Mouse (Mus musculus) stomach, postnatal 0 days (tissue): ENCODE measurements at regions not wholly inside any gene's neighbourhood (a gene's known extent, or its start where the extent isn't known, plus 50 kb on each side); places are given as distances from the start of the nearest gene placed in this dataset.

ENCODE experiments used
- ATAC-seq: fragments of 200-750 bp; cut with Nextera tagmentation; 2 replicates; pipeline ENCODE4 v1.8.0; 2017; ENCODE audit not compliant: low FRiP score, low TSS enrichment
- DNase-seq: peaks from one replicate; pipeline ENCODE4 v3.0.0-alpha.2; 2016; ENCODE audit warnings: low spot score
- H3K27ac ChIP-seq: fragments of 300-500 bp; sonication (generic); replicated peaks from 2 replicates; pipeline ENCODE4 v1.5.1; 2014; ENCODE audit warnings: mild to moderate bottlenecking, control low read depth
- H3K27me3 ChIP-seq: fragments of 300-500 bp; sonication (generic); 2 replicates; pipeline ENCODE4 v1.6.1; 2014; ENCODE audit warnings: low read length; ENCODE audit not compliant: control insufficient read depth, insufficient read depth
- H3K36me3 ChIP-seq: fragments of 300-500 bp; sonication (generic); 2 replicates; pipeline ENCODE4 v1.6.1; 2014; ENCODE audit warnings: low read length, mixed read lengths; ENCODE audit not compliant: control insufficient read depth, insufficient read depth
- H3K4me1 ChIP-seq: fragments of 300-500 bp; sonication (generic); replicated peaks from 2 replicates; pipeline ENCODE4 v1.6.1; 2014; ENCODE audit warnings: antibody characterized with exemption; ENCODE audit not compliant: control insufficient read depth, insufficient read depth
- H3K4me2 ChIP-seq: fragments of 300-500 bp; sonication (generic); replicated peaks from 2 replicates; pipeline ENCODE4 v1.6.1; 2014; ENCODE audit warnings: low read depth, mild to moderate bottlenecking, control low read depth, moderate library complexity
- H3K4me3 ChIP-seq: fragments of 300-500 bp; sonication (generic); 2 replicates; pipeline ENCODE4 v1.5.1; 2014; ENCODE audit warnings: low read depth, low read length, control low read depth
- H3K9ac ChIP-seq: fragments of 300-500 bp; sonication (generic); 2 replicates; pipeline ENCODE4 v1.6.1; 2014; ENCODE audit warnings: mild to moderate bottlenecking, low read length, control low read depth, mixed read lengths
- H3K9me3 ChIP-seq: fragments of 300-500 bp; sonication (generic); 2 replicates; pipeline ENCODE4 v1.6.1; 2016; ENCODE audit warnings: low read length; ENCODE audit not compliant: control insufficient read depth
- CTCF ChIP-seq: IDR thresholded peaks from 2 replicates; pipeline ENCODE4 v1.5.1; 2016; ENCODE audit warnings: antibody characterized with exemption, low read depth, mild to moderate bottlenecking, moderate library complexity
- EP300 ChIP-seq: optimal IDR thresholded peaks from 2 replicates; pipeline ENCODE3; 2016; ENCODE audit warnings: antibody characterized with exemption
- WGBS: fragments of 180-500 bp; shearing (Covaris S2); extraction: QIAGEN DNeasy Blood & Tissue Kit; methylation state at CpG from one replicate; pipeline ENCODE4 v1.1.7; 2014; 5-methylcytosine and 5-hydroxymethylcytosine counted together

GRCm38 (mm10) chr10:122587541-122587940 is 91.0 kb upstream of the Ppm1h start:
- Histone ChIP-seq H3K4me3 (no peak overlapping the region), H3K27ac (no peak overlapping the region), H3K9me3 (no peaks in the 10 kb centered on the region), H3K4me1 (no peaks in the 10 kb centered on the region), H3K27me3 (no peaks in the 10 kb centered on the region), H3K9ac (no peak overlapping the region), H3K36me3 (no peaks in the 10 kb centered on the region), H3K4me2 (no peak overlapping the region)
- ATAC-seq (no peak), DNase-seq (no peak)
- no peak for TF ChIP-seq EP300
- no peak for TF ChIP-seq CTCF
- 60% methylated on average over 3 of the region's 3 CpGs for WGBS

- no peak overlapping the region for H3K4me2 ChIP-seq
- H3K27ac ChIP-seq: no peak overlapping the region
- H3K36me3 ChIP-seq: no peaks in the 10 kb centered on the region
- TF ChIP-seq CTCF (no peak), EP300 (no peak)
- no peaks in the 10 kb centered on the region for H3K9me3 ChIP-seq
- DNase-seq (no peak), ATAC-seq (no peak)
- 81% methylated on average over 2 of the region's 2 CpGs for WGBS
- no peak overlapping the region for H3K9ac ChIP-seq
- H3K27me3 ChIP-seq: no peaks in the 10 kb centered on the region
- H3K4me1 ChIP-seq: no peaks in the 10 kb centered on the region
- H3K4me3 ChIP-seq: no peak overlapping the region
Observed at GRCm38 (mm10) chr10:122599511-122599910, 79.1 kb upstream of the Ppm1h start.

GRCm38 (mm10) chr10:122602394-122602793 is 76.2 kb upstream of the Ppm1h start:
- Histone ChIP-seq H3K4me3 (no peak overlapping the region), H3K9me3 (no peaks in the 10 kb centered on the region), H3K27ac (no peak overlapping the region), H3K4me2 (no peak overlapping the region), H3K9ac (no peak overlapping the region), H3K27me3 (no peaks in the 10 kb centered on the region), H3K4me1 (no peaks in the 10 kb centered on the region), H3K36me3 (no peaks in the 10 kb centered on the region)
- TF ChIP-seq CTCF (no peak), EP300 (no peak)
- DNase-seq (no peak), ATAC-seq (no peak)
- WGBS: 48% methylated on average over 6 of the region's 6 CpGs

GRCm38 (mm10) chr10:122603960-122604359 is 74.6 kb upstream of the Ppm1h start:
- H3K4me1 ChIP-seq: no peaks in the 10 kb centered on the region
- no peaks in the 10 kb centered on the region for H3K36me3 ChIP-seq
- H3K27ac ChIP-seq: no peak overlapping the region
- H3K9ac ChIP-seq: no peak overlapping the region
- no peak for DNase-seq
- no peak overlapping the region for H3K4me2 ChIP-seq
- ATAC-seq: no peak
- H3K27me3 ChIP-seq: no peaks in the 10 kb centered on the region
- TF ChIP-seq CTCF (no peak), EP300 (no peak)
- H3K4me3 ChIP-seq: no peak overlapping the region
- no peaks in the 10 kb centered on the region for H3K9me3 ChIP-seq
- 70% methylated on average over 1 of the region's 1 CpGs for WGBS

- H3K4me3 ChIP-seq: no peak overlapping the region
- H3K27me3 ChIP-seq: no peaks in the 10 kb centered on the region
- H3K27ac ChIP-seq: no peak overlapping the region
- TF ChIP-seq CTCF (no peak), EP300 (no peak)
- H3K36me3 ChIP-seq: no peaks in the 10 kb centered on the region
- no peaks in the 10 kb centered on the region for H3K4me1 ChIP-seq
- no peak overlapping the region for H3K4me2 ChIP-seq
- H3K9me3 ChIP-seq: no peaks in the 10 kb centered on the region
- 69% methylated on average over 2 of the region's 2 CpGs for WGBS
- ATAC-seq: no peak
- no peak overlapping the region for H3K9ac ChIP-seq
- DNase-seq: no peak
Observed at GRCm38 (mm10) chr10:122613281-122613680, 65.3 kb upstream of the Ppm1h start.

DNA sequence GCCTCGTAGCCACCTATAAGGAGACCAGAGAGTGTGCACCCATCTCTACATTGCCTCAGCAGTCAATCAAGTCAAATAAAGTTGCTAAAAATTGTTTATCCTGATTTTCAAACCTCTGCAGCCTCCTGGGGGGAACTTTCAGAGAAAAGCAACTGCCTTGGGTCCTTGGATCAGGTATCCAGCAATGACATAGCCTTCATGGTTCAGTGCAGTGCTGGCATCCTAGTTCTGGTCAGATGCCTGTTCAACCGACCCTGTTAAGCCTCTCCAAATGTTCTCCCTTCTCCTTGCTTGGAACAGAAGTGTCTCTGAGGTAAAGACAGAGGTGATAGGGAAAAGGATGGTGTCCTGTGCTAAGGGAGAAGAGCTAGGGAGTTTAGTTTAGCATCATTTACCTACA is 64.7 kb upstream of the Ppm1h start:
- ATAC-seq: no peak
- no peaks in the 10 kb centered on the region for H3K4me1 ChIP-seq
- TF ChIP-seq EP300 (no peak), CTCF (no peak)
- DNase-seq: no peak
- H3K4me3 ChIP-seq: no peak overlapping the region
- no peaks in the 10 kb centered on the region for H3K27me3 ChIP-seq
- no peak overlapping the region for H3K4me2 ChIP-seq
- WGBS: 63% methylated on average over 2 of the region's 2 CpGs
- H3K36me3 ChIP-seq: no peaks in the 10 kb centered on the region
- no peaks in the 10 kb centered on the region for H3K9me3 ChIP-seq
- no peak overlapping the region for H3K9ac ChIP-seq
- no peak overlapping the region for H3K27ac ChIP-seq
